Mouse (Mus musculus) cerebellum, adult 9-11 months (tissue): ENCODE data around the gene Cyb5d1.
A peak's percentile ranks its signal among the peaks of the same experiment; 100 is the strongest.

Experiments
- DNase-seq: peaks from one replicate; pipeline ENCODE4 v3.0.0; 2022

Cyb5d1 gene

DNA sequence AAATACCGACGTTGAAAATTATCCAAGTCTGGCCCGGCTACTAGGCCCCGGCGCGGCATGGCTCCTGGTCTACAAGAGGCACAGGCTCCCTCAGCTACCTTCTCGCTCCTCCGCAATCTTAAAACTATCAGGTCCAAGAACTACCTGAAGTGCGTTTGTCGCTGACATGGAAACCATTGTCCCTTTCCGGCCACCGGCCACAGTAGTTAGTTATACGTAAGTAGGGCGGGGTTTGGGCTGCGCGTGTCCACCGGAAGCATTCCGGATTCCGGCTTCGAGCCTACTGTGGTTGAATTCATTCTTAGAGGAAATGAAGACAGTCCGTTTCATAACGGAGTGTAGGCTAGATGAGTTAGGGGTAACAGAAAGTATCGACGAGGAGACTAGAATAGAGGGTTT is at the start of gene Cyb5d1, which contains the start of gene Naa38:
Gene Cyb5d1, minus strand, starts transcription at position 397 of the 399 bp plus-strand sequence.
Gene Naa38, plus strand, starts transcription at position 253 of the 399 bp plus-strand sequence.
- peak; percentile 95 for DNase-seq

- DNase-seq, result no peak
Observed at GRCm38 (mm10) chr11:69443328-69443727, 47.9 kb upstream of the Cyb5d1 start.

- DNase-seq, result no peak
Observed at GRCm38 (mm10) chr11:69437291-69437690, 41.9 kb upstream of the Cyb5d1 start.

DNA sequence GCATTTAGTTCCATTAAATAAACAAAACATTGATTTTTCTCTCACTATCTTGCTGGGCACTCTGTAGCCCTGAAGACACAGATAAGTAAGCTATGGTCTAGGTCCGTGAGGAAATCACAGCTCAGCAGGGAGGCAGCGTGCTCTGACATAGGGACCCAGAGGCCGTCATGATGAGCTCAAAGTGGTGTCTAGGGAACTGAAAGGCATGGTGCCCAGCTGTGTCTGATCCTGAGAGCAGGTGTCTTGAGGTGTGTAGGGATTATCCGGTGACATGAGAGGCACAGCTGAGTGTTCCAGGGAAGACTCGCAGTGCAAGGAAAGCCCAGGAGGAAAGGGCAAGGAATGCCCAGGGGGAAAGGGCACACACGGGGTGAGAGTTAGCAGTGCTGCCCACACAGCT is 37.8 kb upstream of the Cyb5d1 start:
- DNase-seq, result no peak

- DNase-seq, result peak; percentile 52
Observed at GRCm38 (mm10) chr11:69432640-69432982, 37.2 kb upstream of the Cyb5d1 start.

- peak; percentile 89 for DNase-seq
Observed at GRCm38 (mm10) chr11:69431829-69432639, 36.6 kb upstream of the Cyb5d1 start.

GRCm38 (mm10) chr11:69430631-69431030 is 35.2 kb upstream of the Cyb5d1 start:
- DNase-seq, result peak; percentile 32

- no peak for DNase-seq
Observed at GRCm38 (mm10) chr11:69429313-69429712, 33.9 kb upstream of the Cyb5d1 start.

DNA sequence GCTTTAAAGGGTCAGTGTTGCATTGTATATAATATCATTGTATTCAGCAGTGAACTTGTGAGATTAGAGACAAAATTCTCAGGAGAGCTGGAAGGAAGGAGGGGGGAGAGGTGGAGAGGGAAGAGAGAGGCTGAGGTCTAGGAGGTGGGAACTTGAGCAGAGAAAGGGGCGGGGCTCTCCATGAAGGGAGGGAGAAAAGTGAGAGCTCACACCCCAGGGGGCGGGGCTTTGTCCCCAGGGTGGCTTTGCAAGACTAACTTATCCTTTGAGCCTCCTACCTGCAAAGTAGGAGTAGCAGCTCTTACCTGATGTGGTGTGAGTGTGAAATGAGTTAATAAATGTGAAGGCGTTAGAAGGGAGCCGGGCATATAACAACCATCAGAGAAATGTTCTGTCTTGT is 33.3 kb upstream of the Cyb5d1 start:
- DNase-seq, result no peak

DNA sequence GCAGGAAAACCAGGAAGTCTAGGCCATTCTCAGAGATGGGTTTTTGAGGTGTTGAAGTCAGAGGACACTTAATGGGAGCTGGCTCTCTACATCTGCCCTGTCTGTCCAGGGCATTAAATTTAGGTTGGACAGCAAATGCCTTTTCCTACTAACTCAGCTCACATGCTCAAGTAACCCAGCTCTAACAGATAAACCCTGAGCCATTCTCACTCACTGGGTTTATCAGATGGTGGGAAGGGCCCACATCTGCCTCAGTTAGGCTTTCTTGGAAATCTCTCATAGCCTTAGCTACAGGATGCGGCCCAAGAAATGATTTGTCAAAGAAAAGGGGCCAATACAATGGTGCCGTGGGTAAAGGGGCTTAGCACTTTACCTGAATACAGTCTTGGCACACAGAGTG is 30.8 kb upstream of the Cyb5d1 start:
- DNase-seq, result no peak

DNA sequence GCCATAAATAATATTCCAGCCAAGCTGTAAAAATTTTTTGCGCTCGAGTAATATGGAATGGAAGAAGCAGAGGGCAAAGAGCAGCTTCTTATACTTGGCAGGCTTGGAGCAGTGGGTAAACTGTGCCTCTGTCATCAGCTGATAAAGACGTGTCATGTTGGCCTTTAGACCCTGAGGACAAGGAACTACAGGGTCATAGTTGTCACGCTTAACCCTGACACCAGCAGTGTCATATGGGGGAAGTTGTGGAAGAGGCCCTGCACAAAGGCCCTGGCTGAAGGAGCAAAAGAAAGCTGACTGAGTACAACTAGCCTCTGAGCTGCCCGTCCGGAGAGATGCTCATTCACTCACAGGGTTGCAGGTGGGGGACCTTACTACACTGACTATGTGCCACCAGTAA is 28.5 kb upstream of the Cyb5d1 start:
- DNase-seq, result no peak

DNA sequence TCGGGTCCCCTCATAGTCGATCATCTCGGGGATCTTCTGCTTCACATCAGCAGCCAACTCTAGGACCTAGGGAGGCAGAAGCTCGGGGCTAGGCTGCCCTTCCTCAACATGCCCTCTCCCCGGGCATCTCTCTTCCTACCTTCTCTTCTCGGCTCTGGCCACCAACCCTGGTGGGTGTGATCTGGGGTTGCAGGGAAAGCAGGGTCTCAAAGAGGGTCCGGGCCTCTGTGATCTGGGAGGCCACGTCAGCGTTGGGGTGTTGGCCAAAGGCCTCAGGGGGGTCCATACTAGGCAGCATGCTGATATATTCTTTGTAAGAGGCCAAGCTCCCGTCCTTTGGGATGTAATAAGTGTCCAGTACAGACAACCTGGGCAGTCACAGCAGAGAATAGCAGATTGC is 27.4 kb upstream of the Cyb5d1 start:
- peak; percentile 49 for DNase-seq

GRCm38 (mm10) chr11:69421131-69421977 is 25.9 kb upstream of the Cyb5d1 start:
- DNase-seq, result peak; percentile 51

GRCm38 (mm10) chr11:69420554-69421000 is 25.1 kb upstream of the Cyb5d1 start:
- DNase-seq, result peak; percentile 74

- DNase-seq, result peak; percentile 79
Observed at GRCm38 (mm10) chr11:69419813-69420553, 24.6 kb upstream of the Cyb5d1 start.

- DNase-seq, result peak; percentile 74
Observed at GRCm38 (mm10) chr11:69419443-69419812, 24.0 kb upstream of the Cyb5d1 start.

GRCm38 (mm10) chr11:69418481-69419442 is 23.3 kb upstream of the Cyb5d1 start:
- peak; percentile 98 for DNase-seq

- peak; percentile 98 for DNase-seq
Observed at GRCm38 (mm10) chr11:69417449-69418384, 22.3 kb upstream of the Cyb5d1 start.

GRCm38 (mm10) chr11:69416921-69417448 is 21.6 kb upstream of the Cyb5d1 start:
- no peak for DNase-seq

GRCm38 (mm10) chr11:69416509-69416908 is 21.1 kb upstream of the Cyb5d1 start:
- no peak for DNase-seq
